Mouse (Mus musculus): ENCODE measurements around the gene Mphosph6. TPM values are rescaled to one million over a fixed set of nuclear protein-coding genes. Genes with fewer than 3 reads are reported as not detected.

Gene Mphosph6
- polyA plus RNA-seq, 1 experiment = 28.8 TPM

- Histone ChIP-seq H3K27ac (ENCODE audit: control insufficient read depth, insufficient read depth, low read depth, low read length, poor library complexity) (no peak overlapping the region), H3K4me1 (ENCODE audit: control insufficient read depth, insufficient read depth, low read length) (no peaks in the 10 kb centered on the region), H3K4me3 (replicated peaks; ENCODE audit: control insufficient read depth, low read depth, low read length) (no peak overlapping the region)
- 71% methylated on average over 4 of the region's 4 CpGs for WGBS
- TF ChIP-seq CTCF (IDR thresholded peaks at IDR 0.05; ENCODE audit: control insufficient read depth, insufficient read depth, low read length) = no peak
- no peak for TF ChIP-seq POLR2A (IDR thresholded peaks at IDR 0.05; ENCODE audit: borderline replicate concordance, control insufficient read depth, low read depth, low read length)
Observed at GRCm38 (mm10) chr8:117764625-117765024, 37.1 kb downstream of the Mphosph6 start.

DNA sequence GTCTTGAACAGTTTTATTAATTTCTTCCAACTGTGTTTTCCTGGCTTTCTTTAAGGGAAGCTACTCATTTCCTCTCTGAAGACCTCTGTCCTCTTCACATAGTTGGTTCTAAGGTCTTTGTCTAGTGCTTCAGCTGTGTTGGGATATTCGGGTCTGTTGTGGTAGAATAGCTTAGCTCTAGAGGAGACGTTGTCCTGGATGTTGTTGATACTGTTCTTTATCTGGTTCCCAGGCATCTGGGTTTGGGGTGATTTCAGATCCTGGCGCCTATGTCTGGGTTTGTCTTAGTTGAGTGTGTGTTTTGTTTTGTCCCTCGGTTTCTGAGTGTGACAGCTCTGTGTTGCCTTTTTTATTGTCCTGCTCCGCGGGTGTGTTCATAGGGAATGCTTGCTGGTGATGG lies 39.0 kb downstream of the Mphosph6 start:
- H3K27ac ChIP-seq (ENCODE audit: control insufficient read depth, insufficient read depth, low read depth, low read length, poor library complexity) = no peak overlapping the region
- H3K4me3 ChIP-seq (replicated peaks; ENCODE audit: control insufficient read depth, low read depth, low read length) = no peak overlapping the region
- 82% methylated on average over 6 of the region's 6 CpGs for WGBS
- no peaks in the 10 kb centered on the region for H3K4me1 ChIP-seq (ENCODE audit: control insufficient read depth, insufficient read depth, low read length)
- TF ChIP-seq CTCF (IDR thresholded peaks at IDR 0.05; ENCODE audit: control insufficient read depth, insufficient read depth, low read length) (no peak), POLR2A (IDR thresholded peaks at IDR 0.05; ENCODE audit: borderline replicate concordance, control insufficient read depth, low read depth, low read length) (no peak)

DNA sequence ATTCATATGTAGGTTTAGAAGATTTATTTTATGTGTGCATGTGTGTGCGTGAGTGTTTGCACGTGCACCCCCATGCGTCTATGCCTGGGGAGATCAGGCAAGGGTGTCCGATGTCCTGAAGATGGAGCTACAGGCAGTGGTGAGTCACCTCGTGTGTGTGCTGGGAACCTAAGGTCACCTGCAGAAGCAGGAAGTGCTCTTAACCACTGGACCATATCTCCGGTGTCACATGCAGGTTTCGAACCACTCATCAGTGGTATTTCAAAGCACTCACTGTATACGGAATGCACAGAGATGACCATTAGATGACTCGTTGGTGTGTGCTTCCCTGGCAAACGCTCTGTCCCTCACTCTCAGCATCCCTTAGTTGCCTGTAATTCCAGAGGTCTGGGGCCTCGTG lies 43.8 kb downstream of the Mphosph6 start:
- Histone ChIP-seq H3K4me3 (replicated peaks; ENCODE audit: control insufficient read depth, low read depth, low read length) (no peak overlapping the region), H3K27ac (ENCODE audit: control insufficient read depth, insufficient read depth, low read depth, low read length, poor library complexity) (no peak overlapping the region), H3K4me1 (ENCODE audit: control insufficient read depth, insufficient read depth, low read length) (no peaks in the 10 kb centered on the region)
- WGBS = 73% methylated on average over 11 of the region's 11 CpGs
- TF ChIP-seq POLR2A (IDR thresholded peaks at IDR 0.05; ENCODE audit: borderline replicate concordance, control insufficient read depth, low read depth, low read length) (no peak), CTCF (IDR thresholded peaks at IDR 0.05; ENCODE audit: control insufficient read depth, insufficient read depth, low read length) (no peak)

GRCm38 (mm10) chr8:117749436-117749835 lies 52.3 kb downstream of the Mphosph6 start:
- TF ChIP-seq POLR2A (IDR thresholded peaks at IDR 0.05; ENCODE audit: borderline replicate concordance, control insufficient read depth, low read depth, low read length) (no peak), CTCF (IDR thresholded peaks at IDR 0.05; ENCODE audit: control insufficient read depth, insufficient read depth, low read length) (no peak)
- Histone ChIP-seq H3K4me3 (replicated peaks; ENCODE audit: control insufficient read depth, low read depth, low read length) (no peak overlapping the region), H3K4me1 (ENCODE audit: control insufficient read depth, insufficient read depth, low read length) (no peaks in the 10 kb centered on the region), H3K27ac (ENCODE audit: control insufficient read depth, insufficient read depth, low read depth, low read length, poor library complexity) (no peak overlapping the region)
- 59% methylated on average over 2 of the region's 2 CpGs for WGBS

DNA sequence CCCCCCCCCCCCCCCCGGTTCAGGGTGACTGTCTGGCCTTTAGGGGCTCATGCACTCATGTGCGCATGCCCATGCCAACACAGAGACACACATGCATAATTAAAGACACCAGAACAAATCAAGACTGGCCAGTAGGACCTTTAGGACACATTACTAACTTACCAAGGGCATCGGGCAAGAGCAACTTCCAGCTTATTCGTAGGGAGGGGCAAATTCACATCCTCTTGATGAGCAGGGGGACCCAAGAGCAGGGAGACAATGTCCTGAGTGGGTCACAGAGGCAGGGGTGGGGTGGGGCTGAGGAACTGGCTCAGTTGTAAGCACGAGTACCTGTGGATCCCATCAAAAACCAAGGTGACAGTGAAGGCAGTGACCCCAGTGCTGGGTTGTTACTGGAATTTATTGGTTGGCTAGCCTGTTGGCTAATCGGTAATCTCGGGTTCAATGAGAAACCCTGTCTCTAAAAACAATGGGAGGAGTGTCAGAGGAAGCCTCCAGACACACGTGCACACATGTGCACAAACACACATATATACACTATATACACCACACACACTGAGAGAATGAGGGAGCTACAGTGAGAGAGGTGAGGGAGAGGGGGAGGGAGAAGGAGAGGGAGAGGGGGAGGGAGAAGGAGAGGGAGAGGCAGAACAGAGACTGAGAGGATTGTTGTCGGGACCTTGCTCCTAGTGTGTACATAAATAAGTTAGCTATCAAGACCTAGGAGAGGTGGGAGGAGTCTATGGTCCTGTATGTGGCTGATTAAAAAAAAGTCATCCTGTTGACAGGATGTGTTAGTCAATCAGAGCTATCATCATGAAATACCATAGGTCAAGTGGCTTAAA lies 53.6 kb downstream of the Mphosph6 start:
- H3K27ac ChIP-seq (ENCODE audit: control insufficient read depth, insufficient read depth, low read depth, low read length, poor library complexity) = no peak overlapping the region

DNA sequence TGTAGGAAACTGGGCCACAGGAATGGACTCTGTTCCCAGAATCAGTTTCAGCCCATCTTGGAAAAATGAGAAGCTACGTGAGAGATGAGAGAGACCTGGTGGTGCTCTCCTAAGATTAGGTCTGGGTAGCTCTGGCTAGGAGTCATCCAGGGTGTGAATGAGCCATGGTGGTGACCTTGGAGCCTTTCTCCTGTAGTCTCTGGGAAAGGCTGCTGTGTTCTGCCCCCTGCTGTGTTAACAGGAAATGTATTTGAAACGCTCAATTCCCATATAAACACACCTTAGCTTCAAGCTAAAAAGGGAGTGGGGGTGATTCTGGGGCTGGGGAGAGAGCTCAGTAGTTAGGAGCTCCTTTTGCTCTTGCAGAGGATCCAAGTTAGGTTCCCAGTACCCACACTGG lies 54.3 kb downstream of the Mphosph6 start:
- H3K4me3 ChIP-seq (replicated peaks; ENCODE audit: control insufficient read depth, low read depth, low read length) = no peak overlapping the region
- TF ChIP-seq POLR2A (IDR thresholded peaks at IDR 0.05; ENCODE audit: borderline replicate concordance, control insufficient read depth, low read depth, low read length) (no peak), CTCF (IDR thresholded peaks at IDR 0.05; ENCODE audit: control insufficient read depth, insufficient read depth, low read length) (no peak)
- H3K27ac ChIP-seq (ENCODE audit: control insufficient read depth, insufficient read depth, low read depth, low read length, poor library complexity) = no peak overlapping the region
- H3K4me1 ChIP-seq (ENCODE audit: control insufficient read depth, insufficient read depth, low read length) = no peaks in the 10 kb centered on the region
- 53% methylated on average over 2 of the region's 2 CpGs for WGBS

More for the DNA sequence above, 53.6 kb downstream of the Mphosph6 start:
- WGBS = 64% methylated on average over 9 of the region's 9 CpGs
- no peak overlapping the region for H3K4me3 ChIP-seq (replicated peaks; ENCODE audit: control insufficient read depth, low read depth, low read length)
- H3K4me1 ChIP-seq (ENCODE audit: control insufficient read depth, insufficient read depth, low read length) = no peaks in the 10 kb centered on the region
- TF ChIP-seq CTCF (IDR thresholded peaks at IDR 0.05; ENCODE audit: control insufficient read depth, insufficient read depth, low read length) = no peak
- TF ChIP-seq POLR2A (IDR thresholded peaks at IDR 0.05; ENCODE audit: borderline replicate concordance, control insufficient read depth, low read depth, low read length) = no peak

- TF ChIP-seq CTCF (IDR thresholded peaks at IDR 0.05; ENCODE audit: control insufficient read depth, insufficient read depth, low read length) (no peak), POLR2A (IDR thresholded peaks at IDR 0.05; ENCODE audit: borderline replicate concordance, control insufficient read depth, low read depth, low read length) (no peak)
- Histone ChIP-seq H3K4me3 (replicated peaks; ENCODE audit: control insufficient read depth, low read depth, low read length) (no peak overlapping the region), H3K4me1 (ENCODE audit: control insufficient read depth, insufficient read depth, low read length) (no peaks in the 10 kb centered on the region), H3K27ac (ENCODE audit: control insufficient read depth, insufficient read depth, low read depth, low read length, poor library complexity) (no peak overlapping the region)
- WGBS = 78% methylated on average over 5 of the region's 5 CpGs
Observed at GRCm38 (mm10) chr8:117746651-117747050, 55.1 kb downstream of the Mphosph6 start.

GRCm38 (mm10) chr8:117742431-117743012 lies 59.2 kb downstream of the Mphosph6 start:
- H3K4me3 ChIP-seq (replicated peaks; ENCODE audit: control insufficient read depth, low read depth, low read length) = no peak overlapping the region
- H3K4me1 ChIP-seq (ENCODE audit: control insufficient read depth, insufficient read depth, low read length) = no peaks in the 10 kb centered on the region
- 83% methylated on average over 15 of the region's 15 CpGs for WGBS
- no peak overlapping the region for H3K27ac ChIP-seq (ENCODE audit: control insufficient read depth, insufficient read depth, low read depth, low read length, poor library complexity)
- TF ChIP-seq POLR2A (IDR thresholded peaks at IDR 0.05; ENCODE audit: borderline replicate concordance, control insufficient read depth, low read depth, low read length) (no peak), CTCF (IDR thresholded peaks at IDR 0.05; ENCODE audit: control insufficient read depth, insufficient read depth, low read length) (no peak)

Other genes with a start within 250 kb of the Mphosph6 start
- gene Sdr42e1, start 128.3 kb downstream of the Mphosph6 start, polyA plus RNA-seq (2011; ENCODE audit: insufficient read depth, insufficient read length, low replicate concordance, missing spikeins) = 0.61 and 2.1 TPM in 2 replicates
- gene Hsd17b2, start 100.0 kb downstream of the Mphosph6 start, polyA plus RNA-seq (2011; ENCODE audit: insufficient read depth, insufficient read length, low replicate concordance, missing spikeins) = 1.1 TPM in 1 of 2 replicates, not detected in the other

Data from bone marrow, adult 2 months (tissue).